Mouse (Mus musculus) CH12.LX (cell line): Measurements from ENCODE around the gene Ube2z. TPM values are rescaled to one million over a fixed set of nuclear protein-coding genes. Genes with fewer than 3 reads are reported as not detected.

Experiments
- DNase-seq: peaks from one replicate; pipeline ENCODE4 v3.0.0-alpha.2; 2013; ENCODE audit errors: extremely low read depth
- H3K27ac ChIP-seq: 2 replicates; pipeline ENCODE4 v1.5.1; 2012; ENCODE audit warnings: low read depth, mild to moderate bottlenecking, control low read depth, moderate library complexity; ENCODE audit not compliant: insufficient read depth
- H3K27me3 ChIP-seq: replicated peaks from 2 replicates; pipeline ENCODE3; 2012; ENCODE audit warnings: inconsistent platforms
- H3K36me3 ChIP-seq, 2 experiments: replicated peaks in 1 of 2; 2 replicates each; pipeline versions ENCODE3 to v1.6.1; 2012; ENCODE audit warnings: inconsistent platforms in 1 of 2, low read length in 1 of 2, mild to moderate bottlenecking in 1 of 2, mixed read lengths in 1 of 2, moderate library complexity in 1 of 2; ENCODE audit not compliant: control insufficient read depth in 1 of 2, insufficient read depth in 1 of 2
- H3K4me1 ChIP-seq, 2 experiments: 2 replicates each; pipeline ENCODE4 v1.6.1; 2012; ENCODE audit warnings: inconsistent platforms in 1 of 2, moderate library complexity in 1 of 2; ENCODE audit not compliant: insufficient read depth in 2 of 2, control insufficient read depth in 1 of 2
- H3K4me2 ChIP-seq: 2 replicates; pipeline ENCODE4 v1.6.1; 2012; ENCODE audit warnings: low read depth, mild to moderate bottlenecking, control low read depth; ENCODE audit not compliant: poor library complexity, insufficient read depth, severe bottlenecking
- H3K4me3 ChIP-seq, 3 experiments: fragments of 150-350 bp in 1 of 3; sonication (generic) in 1 of 3; replicated peaks in 1 of 3; 2 replicates each; pipeline versions ENCODE3 to v1.5.1; 2011 to 2012; ENCODE audit warnings: low read depth in 2 of 3, low read length in 2 of 3, mild to moderate bottlenecking in 2 of 3, moderate library complexity in 2 of 3, control low read depth in 1 of 3, improper control_type of control experiment in 1 of 3, inconsistent platforms in 1 of 3, mixed read lengths in 1 of 3; ENCODE audit not compliant: poor library complexity in 1 of 3
- H3K79me2 ChIP-seq: replicated peaks from 2 replicates; pipeline ENCODE4 v1.6.1; 2012; ENCODE audit warnings: mild to moderate bottlenecking, moderate library complexity; ENCODE audit not compliant: control insufficient read depth, poor library complexity, insufficient read depth, severe bottlenecking; ENCODE audit errors: extremely low read depth
- H3K9ac ChIP-seq: 2 replicates; pipeline ENCODE4 v1.6.1; 2012; ENCODE audit warnings: low read depth, mild to moderate bottlenecking, control low read depth, moderate library complexity; ENCODE audit not compliant: insufficient read depth
- H3K9me3 ChIP-seq: replicated peaks from 2 replicates; pipeline ENCODE3; 2012; ENCODE audit warnings: low read length, inconsistent platforms, mixed read lengths
- CHD1 ChIP-seq: IDR thresholded peaks from 2 replicates; pipeline ENCODE4 v1.6.1; 2012; ENCODE audit warnings: low read depth, low read length, improper control_type of control experiment, inconsistent platforms
- CHD2 ChIP-seq: IDR thresholded peaks from 2 replicates; pipeline ENCODE4 v1.6.1; 2011; ENCODE audit warnings: low read length, improper control_type of control experiment
- EP300 ChIP-seq: IDR thresholded peaks from 2 replicates; pipeline ENCODE4 v1.6.1; 2011; ENCODE audit warnings: low read length, improper control_type of control experiment
- IRF4 ChIP-seq: IDR thresholded peaks from 2 replicates; pipeline ENCODE4 v1.6.1; 2014; ENCODE audit warnings: low read depth, mild to moderate bottlenecking, inconsistent platforms, low read length, improper control_type of control experiment
- JUND ChIP-seq: conservative IDR thresholded peaks from 2 replicates; pipeline ENCODE4 v1.6.1; 2011; ENCODE audit warnings: low read depth, low read length, improper control_type of control experiment
- KAT2A ChIP-seq: IDR thresholded peaks from 2 replicates; pipeline ENCODE4 v1.6.1; 2012; ENCODE audit warnings: low read length, improper control_type of control experiment, inconsistent platforms; ENCODE audit not compliant: insufficient replicate concordance
- MAFK ChIP-seq: IDR thresholded peaks from 2 replicates; pipeline ENCODE4 v1.6.1; 2011; ENCODE audit warnings: low read length, improper control_type of control experiment; ENCODE audit not compliant: insufficient replicate concordance
- MAX ChIP-seq: IDR thresholded peaks from 2 replicates; pipeline ENCODE4 v1.6.1; 2011; ENCODE audit warnings: low read length, improper control_type of control experiment
- MEF2A ChIP-seq: IDR thresholded peaks from 2 replicates; pipeline ENCODE4 v1.6.1; 2014; ENCODE audit warnings: low read depth, mild to moderate bottlenecking, inconsistent platforms, low read length, improper control_type of control experiment, borderline replicate concordance
- MXI1 ChIP-seq: IDR thresholded peaks from 2 replicates; pipeline ENCODE4 v1.6.1; 2011; ENCODE audit warnings: mild to moderate bottlenecking, low read depth, low read length, improper control_type of control experiment
- MYC ChIP-seq: IDR thresholded peaks from 2 replicates; pipeline ENCODE4 v1.6.1; 2011; ENCODE audit warnings: low read depth, mild to moderate bottlenecking, improper control_type of control experiment, low read length
- NRF1 ChIP-seq: IDR thresholded peaks from 2 replicates; pipeline ENCODE4 v1.6.1; 2014; ENCODE audit warnings: low read depth, mild to moderate bottlenecking, inconsistent platforms, low read length, improper control_type of control experiment, moderate library complexity
- POLR2AphosphoS2 ChIP-seq: IDR thresholded peaks from 2 replicates; pipeline ENCODE4 v1.6.1; 2011; ENCODE audit warnings: low read depth, low read length, improper control_type of control experiment
- RCOR1 ChIP-seq: conservative IDR thresholded peaks from 2 replicates; pipeline ENCODE4 v1.6.1; 2012; ENCODE audit warnings: low read depth, mild to moderate bottlenecking, inconsistent platforms, low read length, improper control_type of control experiment
- SIN3A ChIP-seq: IDR thresholded peaks from 2 replicates; pipeline ENCODE4 v1.6.1; 2012; ENCODE audit warnings: low read length, improper control_type of control experiment, inconsistent platforms
- TBP ChIP-seq: conservative IDR thresholded peaks from 2 replicates; pipeline ENCODE4 v1.6.1; 2011; ENCODE audit warnings: low read depth, low read length, improper control_type of control experiment
- USF1 ChIP-seq: IDR thresholded peaks from 2 replicates; pipeline ENCODE4 v1.6.1; 2014; ENCODE audit warnings: low read depth, mild to moderate bottlenecking, inconsistent platforms, low read length, improper control_type of control experiment
- ZC3H11A ChIP-seq: IDR thresholded peaks from 2 replicates; pipeline ENCODE4 v1.6.1; 2012; ENCODE audit warnings: low read depth, mild to moderate bottlenecking, inconsistent platforms, low read length, improper control_type of control experiment
- ZMIZ1 ChIP-seq: IDR thresholded peaks from 2 replicates; pipeline ENCODE4 v1.6.1; 2012; ENCODE audit warnings: low read depth, mild to moderate bottlenecking, inconsistent platforms, low read length, improper control_type of control experiment
- dilution Hi-C: fragments of 300-500 bp; cut with MboI; formaldehyde crosslinking; loops from 2 replicates; pipeline ENCODE4 v1.14.3; 2020; ENCODE audit warnings: low sequenced_read_pairs; ENCODE audit not compliant: extremely low pct_unique_long_range_greater_than_20kb, extremely low pct_ligation_motif_present
- in situ Hi-C: fragments of 300-500 bp; cut with MboI; formaldehyde crosslinking; loops from 3 replicates; pipeline ENCODE4 v1.14.3; 2019; ENCODE audit warnings: low sequenced_read_pairs, low pct_ligation_motif_present, low pct_unique_long_range_greater_than_20kb, mixed read lengths
- polyA plus RNA-seq: library from polyadenylated mRNA; unstranded; fragments of >175 nt; gene quantifications from 2 replicates; pipeline ENCODE4 v1.2.1, GENCODE M21; 2012; ENCODE audit warnings: low read depth; ENCODE audit not compliant: insufficient read length
- total RNA-seq, 2 experiments: library from RNA; depleted of rRNA; stranded (reverse); fragments of 300-350 nt in 1 of 2; fragments of >200 nt in 1 of 2; gene quantifications; 2 replicates each; pipeline ENCODE4 v1.2.3; 2012 to 2014

Gene Ube2z
- total and polyA plus RNA-seq, 3 experiments = 51.3 to 67.8 (median 64.2) TPM

- 0 out of 2 replicates have a peak overlapping the region, but pooled peaks have one; percentile 6 for H3K27ac ChIP-seq
Observed at GRCm38 (mm10) chr11:96050854-96051253, 14.3 kb downstream of the Ube2z start.

GRCm38 (mm10) chr11:96049939-96050338 lies 15.2 kb downstream of the Ube2z start:
- no peak overlapping the region for H3K9ac ChIP-seq
- H3K4me3 ChIP-seq = no peak overlapping the region
- dilution Hi-C loops = no loop called here
- DNase-seq = no peak
- TF ChIP-seq USF1 = no peak
- 0 out of 2 replicates have a peak, but pooled peaks have one; percentile 14 for TF ChIP-seq CHD2
- peaks cover 22% of the 10 kb centered on the region for H3K79me2 ChIP-seq
- H3K36me3 ChIP-seq = peaks cover 72 to 90% of the 10 kb centered on the region in 2 experiments
- H3K4me1 ChIP-seq = peaks cover 11 to 67% of the 10 kb centered on the region in 2 experiments
- no peaks in the 10 kb centered on the region for H3K9me3 ChIP-seq
- in situ Hi-C loops = no loop called here
- H3K27me3 ChIP-seq = no peaks in the 10 kb centered on the region
- no peak overlapping the region for H3K4me2 ChIP-seq
- H3K27ac ChIP-seq = 0 out of 2 replicates have a peak overlapping the region, but pooled peaks have one; percentile 2

More at GRCm38 (mm10) chr11:96050854-96051253, 14.3 kb downstream of the Ube2z start:
- TF ChIP-seq MAFK (peak; percentile 65; the same call in 1 of the 2 replicates), NRF1 (no peak)
- DNase-seq = no peak
- Histone ChIP-seq H3K36me3 (peaks cover 70 to 91% of the 10 kb centered on the region in 2 experiments), H3K79me2 (peaks cover 30% of the 10 kb centered on the region), H3K4me1 (peaks cover 6 to 58% of the 10 kb centered on the region in 2 experiments; a peak in 3 of 4 replicates), H3K9me3 (no peaks in the 10 kb centered on the region), H3K27me3 (no peaks in the 10 kb centered on the region), H3K4me2 (no peak overlapping the region), H3K9ac (no peak overlapping the region), H3K4me3 (no peak overlapping the region)
- dilution Hi-C loops = no loop called here
- in situ Hi-C loops = no loop called here

GRCm38 (mm10) chr11:96047469-96048373 lies 17.5 kb downstream of the Ube2z start:
- TF ChIP-seq MYC = no peak
- TF ChIP-seq TBP = no peak
- TF ChIP-seq MEF2A = peak; percentile 62; the same call in 1 of the 2 replicates
- TF ChIP-seq CHD1 = peak; percentile 88; the same call in 1 of the 2 replicates
- TF ChIP-seq RCOR1 = no peak
- no peak for TF ChIP-seq ZC3H11A
- TF ChIP-seq KAT2A = no peak
- peak; percentile 23; the same call in 1 of the 2 replicates for TF ChIP-seq SIN3A
- TF ChIP-seq JUND = 0 out of 2 replicates have a peak, but pooled peaks have one; percentile 11
- no peak for TF ChIP-seq MAX
- TF ChIP-seq EP300 = peak; percentile 38; the same call in 1 of the 2 replicates
- 0 out of 2 replicates have a peak, but pooled peaks have one; percentile 36 for TF ChIP-seq IRF4
- TF ChIP-seq ZMIZ1 = peak; percentile 83; the same call in 1 of the 2 replicates
- TF ChIP-seq MXI1 = peak; percentile 34; the same call in 1 of the 2 replicates
- peak; percentile 74; the same call in 1 of the 2 replicates for TF ChIP-seq POLR2AphosphoS2
- TF ChIP-seq MAFK = no peak
- no peaks in the 10 kb centered on the region for H3K9me3 ChIP-seq
- H3K27ac ChIP-seq = peak overlapping the region; percentile 74
- H3K4me2 ChIP-seq = no peak overlapping the region
- H3K79me2 ChIP-seq = peaks cover 7% of the 10 kb centered on the region
- dilution Hi-C loops = no loop called here
- H3K27me3 ChIP-seq = no peaks in the 10 kb centered on the region
- H3K9ac ChIP-seq = no peak overlapping the region
- peaks cover 59 to 92% of the 10 kb centered on the region in 2 experiments for H3K36me3 ChIP-seq
- in situ Hi-C loops = no loop called here
- peak; percentile 57 for DNase-seq
- H3K4me3 ChIP-seq = no peak overlapping the region
- H3K4me1 ChIP-seq = peaks cover 14 to 77% of the 10 kb centered on the region in 2 experiments
